Mouse (Mus musculus) adrenal gland, adult 8-10 months (tissue): ENCODE data around the gene Epha2. TPM values are rescaled to one million over a fixed set of nuclear protein-coding genes. Genes with fewer than 3 reads are reported as not detected.

Experiments used
- DNase-seq: peaks from one replicate; pipeline ENCODE4 v3.0.0; 2022
- total RNA-seq, 4 experiments: library from RNA; stranded (reverse); gene quantifications; 2 replicates each; pipeline ENCODE4 v1.2.4; 2022

Gene Epha2
- total RNA-seq, 4 experiments from 2014 or later, result 11.4 to 21.1 (median 16.2) TPM

GRCm38 (mm10) chr4:141280471-141280870, 20.6 kb upstream of the Epha2 start:
- no peak for DNase-seq

DNA sequence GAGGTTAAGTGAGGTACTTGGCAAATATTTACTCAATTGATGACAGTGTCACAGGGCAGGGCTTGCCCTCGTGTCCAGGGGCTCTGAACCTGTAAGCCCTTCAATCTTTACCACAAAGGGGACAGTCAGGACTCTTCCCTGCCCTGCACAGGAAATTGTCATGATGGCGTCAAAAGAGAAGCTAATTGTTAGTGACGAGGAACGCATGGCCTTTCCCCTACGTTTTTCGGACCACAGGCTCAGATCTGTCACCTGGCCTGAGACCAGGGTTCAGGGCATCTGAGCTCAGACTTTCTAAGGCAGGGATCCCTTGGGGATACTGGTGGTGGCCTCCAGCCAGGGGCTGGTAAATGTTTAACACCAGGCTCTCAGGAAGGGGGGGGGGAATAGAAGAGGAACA, 19.9 kb upstream of the Epha2 start:
- DNase-seq, result no peak

DNA sequence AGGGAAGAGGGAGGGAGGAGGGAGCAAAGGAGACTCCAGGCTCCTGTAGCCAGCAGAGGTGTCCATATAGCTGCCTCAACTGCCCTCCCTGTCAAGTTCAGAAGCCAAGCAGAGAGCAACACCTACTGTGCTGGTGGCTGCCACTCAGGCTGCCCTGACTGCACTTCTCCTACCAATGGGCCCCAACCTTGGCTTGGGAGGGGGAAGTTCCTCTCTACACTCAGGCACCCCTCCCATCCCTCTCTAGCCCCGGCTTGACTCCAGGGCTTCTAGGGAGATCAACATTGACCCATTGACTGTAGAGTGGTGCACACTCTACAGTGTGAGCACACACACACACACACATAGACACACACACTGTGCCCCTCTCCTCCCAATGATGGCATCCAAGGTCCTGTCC, 19.5 kb upstream of the Epha2 start:
- no peak for DNase-seq

GRCm38 (mm10) chr4:141282087-141282486, 19.0 kb upstream of the Epha2 start:
- DNase-seq, result no peak

- no peak for DNase-seq
Observed at GRCm38 (mm10) chr4:141282623-141283022, 18.4 kb upstream of the Epha2 start.

DNA sequence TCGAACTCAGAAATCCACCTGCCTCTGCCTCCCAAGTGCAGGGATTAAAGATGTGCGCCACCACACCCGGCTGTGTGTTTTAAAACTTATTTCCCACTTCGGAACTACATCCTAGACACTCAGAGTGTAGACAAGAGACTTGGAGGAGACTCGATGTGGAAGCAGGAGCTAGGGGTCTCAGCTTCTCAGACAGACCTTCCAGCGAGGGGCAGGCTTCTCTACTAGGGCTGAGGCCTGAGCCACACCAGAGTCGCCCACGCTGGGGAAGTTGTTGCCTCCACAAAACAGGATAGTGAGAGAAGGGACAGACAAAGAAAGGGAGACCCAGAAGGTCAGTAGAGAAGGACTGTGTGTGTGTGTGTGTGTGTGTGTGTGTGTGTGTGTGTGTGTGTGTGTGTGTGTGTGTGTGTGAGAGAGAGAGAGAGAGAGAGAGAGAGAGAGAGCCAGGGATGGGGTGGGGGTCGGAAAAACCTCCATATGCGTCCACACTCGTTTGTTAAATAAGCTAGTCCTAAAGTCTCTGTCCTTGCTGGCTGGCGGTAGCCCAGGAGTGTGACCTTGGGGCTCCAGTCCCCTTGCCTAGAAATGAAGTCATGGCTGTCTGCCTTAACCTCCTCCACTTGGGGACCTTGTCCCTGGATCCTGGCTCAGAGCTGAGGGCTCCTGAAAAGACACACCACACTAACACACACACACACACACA, 17.7 kb upstream of the Epha2 start:
- DNase-seq, result peak; percentile 70

- DNase-seq, result no peak
Observed at GRCm38 (mm10) chr4:141283879-141284411, 17.1 kb upstream of the Epha2 start.

GRCm38 (mm10) chr4:141284486-141284885, 16.6 kb upstream of the Epha2 start:
- no peak for DNase-seq

DNA sequence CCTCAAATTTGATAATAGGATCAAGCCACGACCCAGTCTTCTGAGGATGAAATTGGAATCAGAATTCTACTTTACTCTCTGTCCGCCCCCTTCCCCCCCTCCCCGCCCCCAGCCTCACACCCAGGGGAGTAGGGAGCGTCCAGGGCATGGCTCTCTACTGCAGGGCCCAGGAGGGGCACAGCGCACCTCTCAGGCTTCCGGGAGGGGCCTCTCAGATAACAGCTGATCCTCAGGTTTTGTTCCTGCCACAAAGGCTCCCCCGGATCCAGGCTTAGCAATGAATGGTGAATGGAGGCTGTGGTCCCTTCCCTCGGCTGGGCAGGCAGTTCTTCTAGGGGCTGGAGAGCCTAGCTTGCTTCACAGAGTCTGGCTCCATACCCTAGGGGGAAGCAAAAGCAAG, 15.9 kb upstream of the Epha2 start:
- no peak for DNase-seq

DNA sequence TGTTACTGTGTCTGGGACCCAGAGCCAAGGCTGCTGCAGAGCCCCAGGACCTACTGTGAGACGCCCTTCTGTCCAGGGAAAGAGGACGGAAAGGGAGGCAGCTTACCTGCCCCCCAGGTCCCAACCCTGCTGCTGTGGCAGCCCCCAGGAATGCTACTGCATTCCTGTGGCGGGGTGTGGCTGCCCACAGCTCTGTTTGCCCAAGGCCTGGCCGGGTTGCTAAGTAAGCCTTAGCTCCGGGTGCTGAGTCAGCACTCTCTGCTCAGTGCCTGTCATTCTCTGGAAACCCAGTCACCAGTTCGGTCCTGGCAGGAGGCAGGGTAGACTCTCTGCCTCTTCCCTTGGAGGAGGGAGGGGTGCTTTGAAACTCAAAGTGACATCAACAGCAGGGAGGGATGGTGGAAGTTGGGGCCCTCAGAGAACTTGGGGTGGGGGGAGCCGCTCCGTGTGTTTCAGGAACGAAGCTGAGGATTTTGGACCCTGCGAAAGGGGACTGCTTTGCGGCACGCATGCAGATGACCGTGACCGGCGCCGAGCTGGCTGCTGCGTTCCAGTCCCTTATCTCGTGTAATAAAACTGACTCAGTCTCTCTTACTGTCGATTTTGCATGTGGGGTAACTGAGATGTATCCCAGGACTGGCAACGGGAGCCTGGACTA, 14.1 kb upstream of the Epha2 start:
- no peak for DNase-seq

DNA sequence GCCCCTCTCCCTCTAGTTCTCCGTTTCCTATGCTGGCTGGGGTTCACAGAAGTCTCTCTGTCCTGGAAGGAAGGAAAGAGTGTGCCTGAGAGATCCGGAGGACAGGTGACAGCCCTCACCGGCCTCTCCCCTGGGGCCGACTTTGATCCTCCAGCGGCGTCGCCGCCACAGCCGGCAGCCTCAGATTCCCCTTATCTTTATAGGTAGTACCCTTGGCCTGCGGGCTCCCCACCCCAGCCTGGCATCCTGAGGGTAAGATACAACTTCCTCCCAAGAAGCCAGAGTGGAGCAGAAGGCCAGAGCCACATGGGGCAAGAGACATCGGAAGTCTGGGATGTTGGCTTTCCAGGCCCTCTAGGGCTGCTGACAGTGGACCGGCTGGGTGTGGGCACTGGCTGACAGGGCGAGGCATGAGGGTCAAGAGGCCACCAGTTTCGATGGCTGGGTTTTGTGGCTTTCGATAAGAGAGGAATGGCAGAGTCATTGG, 13.5 kb upstream of the Epha2 start:
- no peak for DNase-seq

GRCm38 (mm10) chr4:141288152-141288551, 12.9 kb upstream of the Epha2 start:
- no peak for DNase-seq

GRCm38 (mm10) chr4:141291571-141292375, 9.3 kb upstream of the Epha2 start:
- DNase-seq, result no peak

DNA sequence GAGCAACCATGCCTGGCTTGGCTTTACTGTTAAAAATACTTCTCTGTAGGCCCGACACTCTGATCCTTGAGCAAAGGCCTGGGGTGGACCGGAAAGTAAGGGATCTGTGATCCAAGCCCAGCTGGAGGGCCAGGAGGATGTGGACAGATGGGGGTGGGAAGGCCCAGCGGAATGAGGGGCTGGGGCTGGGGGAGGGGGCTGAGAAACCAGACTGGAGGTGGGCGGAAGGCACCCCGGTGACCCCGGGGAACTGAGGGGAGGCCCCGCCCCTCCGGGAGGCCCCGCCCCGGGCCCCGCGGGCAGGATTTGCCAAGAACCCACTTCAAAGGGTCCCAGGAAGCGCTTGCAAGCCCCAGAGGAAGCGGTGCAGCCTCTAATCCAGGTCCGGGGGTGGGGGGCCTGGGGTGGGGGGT, 5.3 kb upstream of the Epha2 start:
- no peak for DNase-seq

- no peak for DNase-seq
Observed at GRCm38 (mm10) chr4:141297934-141298333, 3.1 kb upstream of the Epha2 start.

- DNase-seq, result no peak
Observed at GRCm38 (mm10) chr4:141299356-141299755, 1.7 kb upstream of the Epha2 start.

- DNase-seq, result no peak
Observed at GRCm38 (mm10) chr4:141300196-141300595, 844 bp upstream of the Epha2 start.

- DNase-seq, result no peak
Observed at GRCm38 (mm10) chr4:141301591-141302427, 769 bp downstream of the Epha2 start.

- DNase-seq, result no peak
Observed at GRCm38 (mm10) chr4:141302428-141303401, 1.7 kb downstream of the Epha2 start.

- no peak for DNase-seq
Observed at GRCm38 (mm10) chr4:141303402-141304222, 2.6 kb downstream of the Epha2 start.
